Mouse (Mus musculus) stomach, embryonic 16.5 days (tissue): ENCODE data around the gene Fggy. TPM values are rescaled to one million over a fixed set of nuclear protein-coding genes. Genes with fewer than 3 reads are reported as not detected.
A peak's percentile ranks its signal among the peaks of the same experiment; 100 is the strongest.

Experiments
- ATAC-seq: fragments of 200-750 bp; cut with Nextera tagmentation; 2 replicates; pipeline ENCODE4 v1.8.0; 2017; ENCODE audit warnings: moderate number of reproducible peaks, moderate TSS enrichment; ENCODE audit not compliant: insufficient read depth, low FRiP score
- H3K27ac ChIP-seq: fragments of 300-500 bp; sonication (generic); 2 replicates; pipeline ENCODE4 v1.5.1; 2014; ENCODE audit warnings: low read length
- H3K27me3 ChIP-seq: fragments of 300-500 bp; sonication (generic); 2 replicates; pipeline ENCODE4 v1.6.1; 2014; ENCODE audit warnings: low read length, control low read depth, mixed read lengths; ENCODE audit not compliant: control insufficient read depth, insufficient read depth
- H3K36me3 ChIP-seq: fragments of 300-500 bp; sonication (generic); 2 replicates; pipeline ENCODE4 v1.6.1; 2014; ENCODE audit warnings: low read length; ENCODE audit not compliant: control insufficient read depth, insufficient read depth
- H3K4me1 ChIP-seq: fragments of 300-500 bp; sonication (generic); 2 replicates; pipeline ENCODE4 v1.6.1; 2014; ENCODE audit warnings: low read length, control low read depth, mixed read lengths; ENCODE audit not compliant: control insufficient read depth, insufficient read depth
- H3K4me2 ChIP-seq: fragments of 300-500 bp; sonication (generic); 2 replicates; pipeline ENCODE4 v1.6.1; 2014; ENCODE audit warnings: low read depth, low read length, mixed read lengths
- H3K4me3 ChIP-seq: fragments of 300-500 bp; sonication (generic); replicated peaks from 2 replicates; pipeline ENCODE4 v1.5.1; 2014; ENCODE audit warnings: mild to moderate bottlenecking, low read length
- H3K9ac ChIP-seq: fragments of 300-500 bp; sonication (generic); 2 replicates; pipeline ENCODE4 v1.6.1; 2014; ENCODE audit warnings: low read length
- H3K9me3 ChIP-seq: fragments of 300-500 bp; sonication (generic); replicated peaks from 2 replicates; pipeline ENCODE4 v1.6.1; 2016; ENCODE audit warnings: low read length, control low read depth; ENCODE audit not compliant: control insufficient read depth
- WGBS: fragments of 180-500 bp; shearing (Covaris S2); extraction: QIAGEN DNeasy Blood & Tissue Kit; methylation state at CpG from one replicate; pipeline ENCODE4 v1.1.7; 2014; 5-methylcytosine and 5-hydroxymethylcytosine counted together
- polyA plus RNA-seq: library from polyadenylated mRNA; unstranded; fragments of >200 nt; fragmentation: Nextera tagmentation; extraction: Ambion mirVana; gene quantifications from 2 replicates; pipeline ENCODE4 v1.2.1, GENCODE M21; 2015

Fggy gene
- polyA plus RNA-seq, 1 experiment from 2014 or later, result 11.7 TPM

GRCm38 (mm10) chr4:95648801-95649551 is 91.7 kb downstream of the Fggy start:
- Histone ChIP-seq H3K9me3 (no peaks in the 10 kb centered on the region), H3K36me3 (no peaks in the 10 kb centered on the region), H3K4me2 (no peak overlapping the region), H3K27ac (no peak overlapping the region), H3K9ac (no peak overlapping the region), H3K4me3 (no peak overlapping the region), H3K4me1 (peaks cover 24% of the 10 kb centered on the region), H3K27me3 (no peaks in the 10 kb centered on the region)
- no peak for ATAC-seq
- WGBS, result 67% methylated on average over 3 of the region's 3 CpGs

DNA sequence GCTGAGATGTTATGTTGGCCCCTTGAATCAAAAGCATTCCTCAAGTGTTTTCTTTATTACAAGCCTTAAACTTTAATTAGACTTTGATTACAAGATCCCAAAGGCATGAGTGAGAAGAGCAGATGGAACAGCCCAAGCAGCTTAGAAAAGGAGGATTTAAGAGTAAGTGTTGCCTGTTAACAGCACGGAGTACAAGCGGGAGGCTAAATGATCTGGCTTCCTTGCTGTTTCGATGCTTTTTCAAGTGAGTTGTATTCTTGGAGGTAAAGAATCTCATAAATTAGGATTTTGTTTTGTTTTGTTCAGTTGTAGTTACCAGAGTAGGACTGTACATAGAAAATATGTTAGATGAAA is 92.2 kb downstream of the Fggy start:
- H3K4me2 ChIP-seq, result no peak overlapping the region
- H3K9ac ChIP-seq, result no peak overlapping the region
- H3K27me3 ChIP-seq, result no peaks in the 10 kb centered on the region
- 83% methylated on average over 3 of the region's 3 CpGs for WGBS
- H3K27ac ChIP-seq, result no peak overlapping the region
- no peak for ATAC-seq
- peaks cover 25% of the 10 kb centered on the region for H3K4me1 ChIP-seq
- H3K36me3 ChIP-seq, result no peaks in the 10 kb centered on the region
- H3K9me3 ChIP-seq, result no peaks in the 10 kb centered on the region
- no peak overlapping the region for H3K4me3 ChIP-seq

DNA sequence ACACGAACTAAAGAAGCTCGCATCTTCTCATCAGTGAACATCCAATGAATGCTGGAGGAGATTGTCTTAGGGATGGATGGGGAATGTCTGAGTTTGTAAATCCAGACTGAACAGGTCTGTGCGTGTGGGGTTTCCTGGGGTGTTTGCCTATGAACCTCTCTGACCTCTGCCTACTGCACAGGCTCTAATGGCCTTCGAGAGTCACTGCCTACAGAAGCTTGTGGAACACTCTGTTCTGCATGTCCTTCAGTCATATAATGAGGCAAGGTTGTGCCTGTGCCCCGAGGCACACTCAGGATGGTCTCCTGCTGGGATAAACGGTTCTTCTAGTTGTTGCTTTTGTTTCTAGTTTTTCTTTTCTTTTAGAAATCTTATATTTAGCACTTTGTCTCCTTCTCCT is 92.7 kb downstream of the Fggy start:
- Histone ChIP-seq H3K36me3 (no peaks in the 10 kb centered on the region), H3K4me2 (no peak overlapping the region), H3K27me3 (no peaks in the 10 kb centered on the region), H3K9me3 (no peaks in the 10 kb centered on the region), H3K9ac (no peak overlapping the region), H3K27ac (no peak overlapping the region), H3K4me1 (peaks cover 25% of the 10 kb centered on the region), H3K4me3 (no peak overlapping the region)
- no peak for ATAC-seq
- 76% methylated on average over 6 of the region's 6 CpGs for WGBS

DNA sequence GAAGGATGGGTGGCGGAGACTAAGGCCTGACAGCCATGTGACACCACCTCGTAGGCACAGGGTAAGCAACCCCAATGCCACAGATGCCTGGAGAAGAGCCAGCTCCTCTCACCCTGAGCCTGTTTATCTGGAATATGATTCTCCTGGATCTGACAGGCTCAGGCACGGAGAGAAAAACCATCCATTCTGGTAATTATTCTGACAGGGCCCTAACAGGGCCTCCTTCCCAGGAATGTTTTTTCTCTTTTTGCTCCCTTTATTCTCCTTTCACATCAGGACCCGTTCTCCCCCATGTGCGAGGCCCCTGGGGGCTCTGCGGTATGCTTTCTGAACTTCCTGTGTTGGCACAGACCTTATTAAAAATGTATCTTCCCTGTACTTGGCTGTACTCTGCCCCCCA is 94.7 kb downstream of the Fggy start:
- Histone ChIP-seq H3K27ac (peak overlapping the region; percentile 61), H3K9ac (0 out of 2 replicates have a peak overlapping the region, but pooled peaks have one; percentile 18), H3K27me3 (no peaks in the 10 kb centered on the region), H3K36me3 (no peaks in the 10 kb centered on the region), H3K4me2 (no peak overlapping the region), H3K9me3 (no peaks in the 10 kb centered on the region), H3K4me3 (no peak overlapping the region), H3K4me1 (peaks cover 25% of the 10 kb centered on the region)
- 31% methylated on average over 6 of the region's 6 CpGs for WGBS
- ATAC-seq, result peak; percentile 33; the same call in 1 of the 2 replicates

GRCm38 (mm10) chr4:95653296-95653912 is 96.1 kb downstream of the Fggy start:
- Histone ChIP-seq H3K4me3 (no peak overlapping the region), H3K27ac (0 out of 2 replicates have a peak overlapping the region, but pooled peaks have one; percentile 27), H3K4me2 (no peak overlapping the region), H3K9ac (no peak overlapping the region), H3K36me3 (no peaks in the 10 kb centered on the region), H3K4me1 (peaks cover 25% of the 10 kb centered on the region), H3K9me3 (no peaks in the 10 kb centered on the region), H3K27me3 (no peaks in the 10 kb centered on the region)
- no peak for ATAC-seq
- 41% methylated on average over 4 of the region's 4 CpGs for WGBS

DNA sequence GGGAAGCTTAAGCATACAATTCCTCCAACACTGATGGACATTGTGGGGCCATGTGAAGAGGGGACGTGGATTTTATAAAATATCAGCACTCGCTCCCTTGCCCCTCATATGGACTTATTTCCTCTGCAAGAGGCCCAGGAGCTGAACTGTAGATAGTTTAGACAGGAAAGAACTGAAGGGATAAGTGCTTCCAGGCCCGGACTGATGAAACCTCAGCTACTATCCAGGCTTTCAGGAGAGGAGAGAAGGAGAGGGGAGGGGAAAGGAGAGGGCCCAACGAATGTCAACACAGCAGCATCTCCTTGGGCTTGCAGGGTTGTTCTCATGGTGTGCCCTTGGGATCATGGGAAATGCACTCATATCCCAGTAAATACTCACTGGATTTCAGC is 96.6 kb downstream of the Fggy start:
- H3K9me3 ChIP-seq, result no peaks in the 10 kb centered on the region
- WGBS, result 44% methylated on average over 4 of the region's 4 CpGs
- H3K27me3 ChIP-seq, result no peaks in the 10 kb centered on the region
- H3K9ac ChIP-seq, result no peak overlapping the region
- H3K27ac ChIP-seq, result no peak overlapping the region
- H3K4me3 ChIP-seq, result no peak overlapping the region
- ATAC-seq, result no peak
- peaks cover 25% of the 10 kb centered on the region for H3K4me1 ChIP-seq
- no peak overlapping the region for H3K4me2 ChIP-seq
- H3K36me3 ChIP-seq, result no peaks in the 10 kb centered on the region

DNA sequence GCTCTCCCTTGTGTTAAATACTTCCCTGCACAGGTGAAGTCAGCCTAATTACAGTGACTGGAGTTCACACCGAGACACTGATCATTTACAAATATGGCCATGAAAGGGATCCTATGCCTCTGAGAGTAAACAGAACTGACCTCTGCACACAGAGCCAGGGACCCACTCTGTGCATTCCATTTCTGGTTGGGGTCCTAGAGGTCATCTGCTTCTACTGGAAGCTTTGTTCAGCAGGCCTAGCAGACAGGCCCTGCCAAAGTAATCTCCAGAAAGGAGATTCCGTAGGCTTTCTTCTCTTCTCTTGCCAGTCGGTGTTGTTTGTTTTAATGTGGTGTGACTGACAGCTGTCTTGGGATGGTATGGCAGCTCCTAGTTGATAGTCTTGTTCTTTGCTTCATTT is 101.7 kb downstream of the Fggy start:
- H3K36me3 ChIP-seq, result no peaks in the 10 kb centered on the region
- ATAC-seq, result no peak
- no peak overlapping the region for H3K4me2 ChIP-seq
- no peak overlapping the region for H3K9ac ChIP-seq
- peaks cover under 1% of the 10 kb centered on the region; the same call in 1 of the 2 replicates for H3K4me1 ChIP-seq
- no peak overlapping the region for H3K27ac ChIP-seq
- H3K27me3 ChIP-seq, result no peaks in the 10 kb centered on the region
- H3K4me3 ChIP-seq, result no peak overlapping the region
- 35% methylated on average over 3 of the region's 3 CpGs for WGBS
- no peaks in the 10 kb centered on the region for H3K9me3 ChIP-seq

DNA sequence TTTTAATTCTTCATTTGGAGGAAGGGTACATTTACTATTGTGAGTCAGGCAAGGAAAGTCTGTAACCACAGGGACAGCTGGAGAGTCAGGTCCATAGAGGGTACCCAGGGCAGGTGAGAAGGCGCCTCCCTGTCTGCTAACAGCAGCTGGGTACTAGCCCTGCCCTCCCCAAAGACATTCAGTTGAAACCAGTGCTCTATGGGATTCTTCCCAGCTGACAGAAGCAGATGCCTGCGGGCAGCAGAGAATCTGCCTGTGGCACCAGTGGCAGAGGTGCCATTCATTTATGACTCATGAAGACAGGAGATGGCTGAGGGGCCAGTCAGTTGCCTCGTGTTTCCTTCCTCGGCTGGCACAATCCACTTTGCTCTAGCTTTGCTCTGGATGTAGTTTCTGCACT is 106.3 kb downstream of the Fggy start:
- Histone ChIP-seq H3K4me2 (no peak overlapping the region), H3K4me1 (0 out of 2 replicates have a peak, but pooled peaks cover 2% of the 10 kb centered on the region), H3K27me3 (no peaks in the 10 kb centered on the region), H3K4me3 (no peak overlapping the region), H3K9ac (no peak overlapping the region), H3K36me3 (no peaks in the 10 kb centered on the region), H3K27ac (no peak overlapping the region), H3K9me3 (no peaks in the 10 kb centered on the region)
- no peak for ATAC-seq
- 69% methylated on average over 4 of the region's 4 CpGs for WGBS

- no peak for ATAC-seq
- H3K27me3 ChIP-seq, result no peaks in the 10 kb centered on the region
- no peak overlapping the region for H3K4me3 ChIP-seq
- H3K27ac ChIP-seq, result no peak overlapping the region
- H3K36me3 ChIP-seq, result no peaks in the 10 kb centered on the region
- H3K9me3 ChIP-seq, result no peaks in the 10 kb centered on the region
- no peak overlapping the region for H3K9ac ChIP-seq
- H3K4me1 ChIP-seq, result 0 out of 2 replicates have a peak, but pooled peaks cover 2% of the 10 kb centered on the region
- no peak overlapping the region for H3K4me2 ChIP-seq
- 69% methylated on average over 3 of the region's 3 CpGs for WGBS
These were observed 107.0 kb downstream of the Fggy start for GRCm38 (mm10) chr4:95664327-95664726.
